Mouse (Mus musculus) erythroblast, embryonic 14.5 days (primary cell): Measurements from ENCODE around the gene Pik3c2g. TPM values are rescaled to one million over a fixed set of nuclear protein-coding genes. Genes with fewer than 3 reads are reported as not detected.

Source experiments
- H3K27me3 ChIP-seq: 2 replicates; pipeline ENCODE4 v1.6.1; 2012; ENCODE audit warnings: inconsistent platforms; ENCODE audit not compliant: control insufficient read depth
- H3K36me3 ChIP-seq: 2 replicates; pipeline ENCODE4 v1.6.1; 2012; ENCODE audit warnings: mild to moderate bottlenecking, inconsistent platforms; ENCODE audit not compliant: control insufficient read depth
- H3K4me1 ChIP-seq: 2 replicates; pipeline ENCODE4 v1.6.1; 2012; ENCODE audit warnings: inconsistent platforms; ENCODE audit not compliant: control insufficient read depth
- H3K4me3 ChIP-seq: replicated peaks from 2 replicates; pipeline ENCODE3; 2012; ENCODE audit warnings: moderate library complexity, mild to moderate bottlenecking, inconsistent platforms
- H3K9me3 ChIP-seq: 2 replicates; pipeline ENCODE4 v1.6.1; 2012; ENCODE audit warnings: low read length, inconsistent platforms, mixed read lengths; ENCODE audit not compliant: control insufficient read depth
- GATA1 ChIP-seq: IDR thresholded peaks from 2 replicates; pipeline ENCODE4 v1.6.1; 2012; ENCODE audit warnings: low read length, inconsistent platforms, mixed read lengths
- TAL1 ChIP-seq: IDR thresholded peaks from 3 replicates; pipeline ENCODE4 v1.6.1; 2012; ENCODE audit warnings: low read length, inconsistent platforms, mixed read lengths
- polyA plus RNA-seq: library from polyadenylated mRNA; stranded (reverse); fragments of >175 nt; gene quantifications from 2 replicates; pipeline ENCODE4 v1.2.3, GENCODE M21; 2012

The Pik3c2g gene
- polyA plus RNA-seq, 1 experiment = not detected

- TF ChIP-seq GATA1 (no peak), TAL1 (no peak)
- no peak overlapping the region for H3K4me3 ChIP-seq
- H3K36me3 ChIP-seq = no peaks in the 10 kb centered on the region
- no peaks in the 10 kb centered on the region for H3K4me1 ChIP-seq
- H3K9me3 ChIP-seq = peaks cover 12% of the 10 kb centered on the region; the same call in 1 of the 2 replicates
- no peaks in the 10 kb centered on the region for H3K27me3 ChIP-seq
Measured at GRCm38 (mm10) chr6:139974668-139975067, 387.6 kb downstream of the Pik3c2g start.

- Histone ChIP-seq H3K4me3 (no peak overlapping the region), H3K4me1 (no peaks in the 10 kb centered on the region), H3K27me3 (no peaks in the 10 kb centered on the region), H3K36me3 (no peaks in the 10 kb centered on the region), H3K9me3 (peaks cover 7% of the 10 kb centered on the region; the same call in 1 of the 2 replicates)
- TF ChIP-seq GATA1 (no peak), TAL1 (no peak)
Measured at GRCm38 (mm10) chr6:139978114-139978513, 391.1 kb downstream of the Pik3c2g start.

DNA sequence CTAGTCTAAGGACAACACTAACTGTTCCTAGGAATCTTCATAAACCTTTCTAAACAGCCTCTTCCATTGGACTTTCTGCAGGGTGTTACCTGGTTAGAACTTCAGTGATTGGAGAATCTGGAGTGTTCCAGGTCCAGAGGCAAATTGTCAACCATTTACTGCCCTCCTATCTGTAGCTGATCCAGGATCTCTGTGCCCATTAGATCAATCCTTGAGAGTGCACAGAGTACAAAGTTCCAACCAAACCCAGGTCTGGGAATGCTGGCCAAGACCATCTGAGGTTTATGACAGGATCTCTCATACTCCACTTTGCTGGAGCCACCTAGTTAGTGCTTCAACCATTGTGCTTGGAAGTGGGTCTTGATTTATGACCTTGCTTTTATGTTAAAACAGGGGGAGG is 394.0 kb downstream of the Pik3c2g start:
- Histone ChIP-seq H3K36me3 (no peaks in the 10 kb centered on the region), H3K4me1 (no peaks in the 10 kb centered on the region), H3K4me3 (no peak overlapping the region), H3K27me3 (no peaks in the 10 kb centered on the region), H3K9me3 (peaks cover 7% of the 10 kb centered on the region; the same call in 1 of the 2 replicates)
- no peak for TF ChIP-seq TAL1
- TF ChIP-seq GATA1 = no peak

- Histone ChIP-seq H3K4me3 (no peak overlapping the region), H3K27me3 (no peaks in the 10 kb centered on the region), H3K36me3 (no peaks in the 10 kb centered on the region), H3K9me3 (peaks cover 11% of the 10 kb centered on the region; the same call in 1 of the 2 replicates), H3K4me1 (no peaks in the 10 kb centered on the region)
- TF ChIP-seq TAL1 (no peak), GATA1 (no peak)
Measured at GRCm38 (mm10) chr6:139984069-139984468, 397.0 kb downstream of the Pik3c2g start.

GRCm38 (mm10) chr6:139986564-139986963 is 399.5 kb downstream of the Pik3c2g start:
- no peaks in the 10 kb centered on the region for H3K27me3 ChIP-seq
- no peaks in the 10 kb centered on the region for H3K36me3 ChIP-seq
- no peak for TF ChIP-seq TAL1
- no peaks in the 10 kb centered on the region for H3K4me1 ChIP-seq
- no peak overlapping the region for H3K4me3 ChIP-seq
- peaks cover 10% of the 10 kb centered on the region for H3K9me3 ChIP-seq

DNA sequence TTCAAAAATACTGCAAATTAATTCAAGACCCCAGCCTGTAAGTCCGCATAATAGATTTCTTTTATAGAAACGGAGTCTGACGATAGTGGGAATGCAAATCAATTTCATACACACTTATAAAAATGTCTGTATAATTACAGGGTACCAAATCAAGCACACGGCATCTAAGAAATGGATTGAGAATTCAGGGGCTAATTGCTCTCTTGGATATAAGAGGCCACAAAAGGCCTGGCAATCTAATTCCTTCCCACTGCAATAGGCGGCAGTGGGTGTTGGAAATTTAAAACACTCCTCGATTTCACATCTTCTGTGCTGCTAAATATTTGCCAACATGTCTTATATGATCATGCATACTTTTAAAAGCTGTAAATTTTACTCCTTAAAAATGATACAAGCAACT is 402.1 kb downstream of the Pik3c2g start:
- H3K27me3 ChIP-seq = no peaks in the 10 kb centered on the region
- H3K4me1 ChIP-seq = no peaks in the 10 kb centered on the region
- no peaks in the 10 kb centered on the region for H3K36me3 ChIP-seq
- no peak overlapping the region for H3K4me3 ChIP-seq
- peaks cover 10% of the 10 kb centered on the region for H3K9me3 ChIP-seq
- TF ChIP-seq GATA1 (no peak), TAL1 (no peak)

GRCm38 (mm10) chr6:139989597-139989996 is 402.6 kb downstream of the Pik3c2g start:
- Histone ChIP-seq H3K27me3 (no peaks in the 10 kb centered on the region), H3K9me3 (peaks cover 10% of the 10 kb centered on the region), H3K4me3 (no peak overlapping the region), H3K36me3 (no peaks in the 10 kb centered on the region), H3K4me1 (no peaks in the 10 kb centered on the region)
- TF ChIP-seq GATA1 = no peak
- no peak for TF ChIP-seq TAL1

DNA sequence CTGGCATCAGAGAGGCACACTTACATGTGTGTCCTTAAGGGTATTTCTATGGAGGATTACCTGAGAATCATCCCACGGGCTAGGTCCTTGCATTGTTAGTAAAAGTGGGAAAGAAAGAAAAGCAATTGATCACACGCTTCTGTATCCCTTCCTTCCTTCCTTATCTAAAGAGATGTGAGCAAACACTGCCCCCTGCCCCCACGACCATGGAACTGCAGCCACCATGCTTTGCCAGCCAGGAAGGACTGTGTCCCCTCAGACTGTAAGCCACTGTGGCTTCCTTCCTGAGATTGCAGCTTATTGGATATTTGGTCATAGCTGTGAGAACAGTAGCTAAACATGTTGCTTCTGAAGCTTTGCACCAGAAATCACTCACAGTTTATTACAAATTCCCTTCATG is 418.2 kb downstream of the Pik3c2g start:
- Histone ChIP-seq H3K4me3 (no peak overlapping the region), H3K36me3 (no peaks in the 10 kb centered on the region), H3K27me3 (no peaks in the 10 kb centered on the region), H3K9me3 (peaks cover 21% of the 10 kb centered on the region), H3K4me1 (no peaks in the 10 kb centered on the region)
- TF ChIP-seq GATA1 = no peak
- no peak for TF ChIP-seq TAL1

Other genes with a start within 250 kb of the Pik3c2g start
- not detected in 2 replicates for gene Rergl, start 85.2 kb upstream of the Pik3c2g start, polyA plus RNA-seq